Comparison of ENCODE assay signal across 8 mouse cellular contexts in genomic region chr3:101161941-101162531, GRCm38 (mm10). TPM values are rescaled to one million over a fixed set of nuclear protein-coding genes. Genes with fewer than 3 reads are reported as not detected.
DNase-seq lines count a peak whose midpoint lies in the region; ATAC-seq and TF ChIP-seq lines count a peak whose summit lies in the region.

No protein-coding gene starts in this region.

- no peak for TF ChIP-seq POLR2A in liver, adult 2 months (IDR thresholded peaks at IDR 0.05; ENCODE audit: extremely low read depth, insufficient read depth, low read length)

- TF ChIP-seq CTCF in liver, adult 2 months (IDR thresholded peaks at IDR 0.05; ENCODE audit: low read depth, low read length): no peak

- no peaks in the 10 kb centered on the region for H3K27me3 ChIP-seq in liver, adult 2 months (ENCODE audit: control insufficient read depth, insufficient read depth, low read length)
- no peaks in the 10 kb centered on the region for H3K27me3 ChIP-seq in liver, embryonic 12.5 days (replicated peaks)
- H3K27me3 ChIP-seq in intestine, embryonic 14.5 days (replicated peaks; ENCODE audit: control insufficient read depth, insufficient read depth, low read length): no peaks in the 10 kb centered on the region
- no peaks in the 10 kb centered on the region for H3K27me3 ChIP-seq in midbrain, embryonic 11.5 days (ENCODE audit: control insufficient read depth, insufficient read depth, low read length)

- no peaks in the 10 kb centered on the region for H3K9me3 ChIP-seq in liver, embryonic 12.5 days (replicated peaks)
- no peaks in the 10 kb centered on the region for H3K9me3 ChIP-seq in intestine, embryonic 14.5 days (ENCODE audit: control insufficient read depth, low read length)
- H3K9me3 ChIP-seq in midbrain, embryonic 11.5 days (ENCODE audit: control insufficient read depth, low read length): no peaks in the 10 kb centered on the region

- H3K36me3 ChIP-seq in liver, adult 2 months (ENCODE audit: control insufficient read depth, insufficient read depth, low read length): no peaks in the 10 kb centered on the region
- H3K36me3 ChIP-seq in liver, embryonic 12.5 days: no peaks in the 10 kb centered on the region
- no peaks in the 10 kb centered on the region for H3K36me3 ChIP-seq in intestine, embryonic 14.5 days (ENCODE audit: control insufficient read depth, insufficient read depth, low read length)
- H3K36me3 ChIP-seq in midbrain, embryonic 11.5 days (ENCODE audit: control insufficient read depth, insufficient read depth, low read length): no peaks in the 10 kb centered on the region

- no peak overlapping the region for H3K9ac ChIP-seq in liver, adult 2 months (ENCODE audit: low read depth, low read length)
- no peak overlapping the region for H3K9ac ChIP-seq in liver, embryonic 12.5 days
- no peak overlapping the region for H3K9ac ChIP-seq in intestine, embryonic 14.5 days (ENCODE audit: low read length)
- H3K9ac ChIP-seq in midbrain, embryonic 11.5 days (ENCODE audit: low read length): peak overlapping the region; percentile 39; the same call in 1 of the 2 replicates

- 51% methylated on average over 14 of the region's 14 CpGs for WGBS in liver, adult 2 months
- WGBS in liver, embryonic 12.5 days (ENCODE audit: insufficient replicate concordance): 51% methylated on average over 14 of the region's 14 CpGs
- WGBS in intestine, embryonic 14.5 days: 39% methylated on average over 14 of the region's 14 CpGs
- 48% methylated on average over 14 of the region's 14 CpGs for WGBS in midbrain, embryonic 11.5 days

- ATAC-seq in liver, embryonic 12.5 days: no peak
- 0 out of 2 replicates have a peak, but pooled peaks have one; percentile 22 for ATAC-seq in intestine, embryonic 14.5 days (replicated peaks; ENCODE audit: low FRiP score, low TSS enrichment, low read depth)
- peak; percentile 63 for ATAC-seq in midbrain, embryonic 11.5 days (ENCODE audit: low FRiP score)
- ATAC-seq in megakaryocyte progenitor cell, adult 5-6 weeks (replicated peaks; ENCODE audit: poor library complexity): no peak

- peak; percentile 44 for DNase-seq in liver, adult 2 months (ENCODE audit: extremely low read depth, low read depth, low spot score)
- peak; percentile 43 to 82 for DNase-seq in cerebellum, postnatal 4 days (ENCODE audit: low spot score in 2 of 2)
- peak; percentile 45 to 72 for DNase-seq in gastrocnemius, postnatal 4 days (ENCODE audit: low spot score in 2 of 2)
- DNase-seq in intestine, embryonic 14.5 days (ENCODE audit: low spot score): peak; percentile 61
- DNase-seq in midbrain, embryonic 11.5 days (ENCODE audit: low spot score, missing footprints): peak; percentile 92
- DNase-seq in spleen, postnatal 14 days (ENCODE audit: low spot score in 2 of 2): no peak

- no peak overlapping the region for H3K27ac ChIP-seq in liver, adult 2 months (replicated peaks; ENCODE audit: insufficient read depth, low read depth, low read length)
- no peak overlapping the region for H3K27ac ChIP-seq in liver, embryonic 12.5 days
- peak overlapping the region; percentile 24; the same call in 1 of the 2 replicates for H3K27ac ChIP-seq in intestine, embryonic 14.5 days (ENCODE audit: low read depth)
- no peak overlapping the region for H3K27ac ChIP-seq in midbrain, embryonic 11.5 days (ENCODE audit: low read depth, low read length)

- H3K79me2 ChIP-seq in liver, adult 2 months (ENCODE audit: control insufficient read depth, insufficient read depth, low read length): no peaks in the 10 kb centered on the region

- no peaks in the 10 kb centered on the region for H3K4me1 ChIP-seq in liver, adult 2 months (ENCODE audit: control insufficient read depth, insufficient read depth, low read length)
- H3K4me1 ChIP-seq in liver, embryonic 12.5 days: no peaks in the 10 kb centered on the region
- peaks cover 31% of the 10 kb centered on the region for H3K4me1 ChIP-seq in intestine, embryonic 14.5 days (replicated peaks; ENCODE audit: control insufficient read depth, insufficient read depth, low read length)
- H3K4me1 ChIP-seq in midbrain, embryonic 11.5 days (ENCODE audit: control insufficient read depth, insufficient read depth, low read length): peaks cover 3% of the 10 kb centered on the region; the same call in 1 of the 2 replicates

- no peak overlapping the region for H3K4me2 ChIP-seq in liver, embryonic 12.5 days
- peak overlapping the region; percentile 16; the same call in 1 of the 2 replicates for H3K4me2 ChIP-seq in intestine, embryonic 14.5 days (ENCODE audit: low read length)
- peak overlapping the region; percentile 16; the same call in 1 of the 2 replicates for H3K4me2 ChIP-seq in midbrain, embryonic 11.5 days

- no peak overlapping the region for H3K4me3 ChIP-seq in liver, adult 2 months (ENCODE audit: insufficient read depth, low read depth, low read length)
- no peak overlapping the region for H3K4me3 ChIP-seq in liver, embryonic 12.5 days
- no peak overlapping the region for H3K4me3 ChIP-seq in intestine, embryonic 14.5 days (ENCODE audit: low read depth, low read length)
- H3K4me3 ChIP-seq in midbrain, embryonic 11.5 days (ENCODE audit: low read depth, low read length): no peak overlapping the region

RNA-seq across cellular contexts. Expression of gene Ptgfrn, which starts 52.0 kb away (rescaled TPM):
- 1.8 and 2.4 TPM in 2 replicates for total RNA-seq in liver, adult 2 months (2014; rRNA removed)
- 0.86 and 0.88 TPM in 2 replicates for polyA plus RNA-seq in liver, adult 2 months (2012; rRNA removed)
- polyA plus RNA-seq in liver, embryonic 12.5 days (2016; fragmentation: Nextera tagmentation; extraction: Ambion mirVana): 0.68 and 0.78 TPM in 2 replicates
- 10 to 100 TPM; 87.5 to 90.5 TPM for total RNA-seq in gastrocnemius, postnatal 4 days (2021)
- 8.4 and 8.8 TPM in 2 replicates for polyA plus RNA-seq in intestine, embryonic 14.5 days (2014; fragmentation: Nextera tagmentation; extraction: Ambion mirVana)
- 2.3 and 2.6 TPM in 2 replicates for polyA plus RNA-seq in midbrain, embryonic 11.5 days (2014; fragmentation: Nextera tagmentation; extraction: Ambion mirVana)
- 0.02 and 0.05 TPM in 2 replicates for total RNA-seq in megakaryocyte progenitor cell, adult 5-6 weeks (2015)
- total RNA-seq in megakaryocyte progenitor cell, adult 5-6 weeks (2017): 0.12 TPM in 1 of 2 replicates, not detected in the other

Comparison
In these comparisons a context has a peak if more than half of its experiments do, and no peak if none do; other contexts are left out.
1. DNase-seq: peak in liver, adult 2 months (single experiment), cerebellum, postnatal 4 days (2 of 2), gastrocnemius, postnatal 4 days (2 of 2), intestine, embryonic 14.5 days (single experiment) and midbrain, embryonic 11.5 days (single experiment); none in spleen, postnatal 14 days (0 of 2).
2. ATAC-seq: peak in intestine, embryonic 14.5 days (single experiment) and midbrain, embryonic 11.5 days (single experiment); none in liver, embryonic 12.5 days (single experiment) and megakaryocyte progenitor cell, adult 5-6 weeks (single experiment).